Mouse (Mus musculus): ENCODE data around the gene Fam45a.

DNA sequence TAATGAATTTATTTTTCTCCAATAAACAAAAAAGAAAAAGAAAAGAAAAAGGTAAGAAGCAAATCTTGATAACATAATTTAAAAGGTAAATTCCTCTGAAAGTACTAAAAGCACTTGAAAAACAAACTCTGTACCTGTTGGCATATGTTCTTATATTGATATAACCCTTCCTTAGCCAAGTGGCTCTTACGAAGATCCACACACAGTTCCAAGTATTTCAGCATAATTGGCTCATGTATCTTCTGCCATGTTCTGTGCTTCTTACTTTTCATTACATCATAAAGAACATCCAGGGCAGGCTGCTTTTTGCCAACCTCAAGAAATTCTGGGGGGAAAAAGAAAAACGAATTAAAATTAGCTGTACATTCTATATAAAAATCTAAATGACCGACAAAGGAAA lies 29.4 kb upstream of the Fam45a start:
- TF ChIP-seq POLR2A (IDR thresholded peaks at IDR 0.05; ENCODE audit: low read depth, low read length) (no peak), CHD2 (IDR thresholded peaks at IDR 0.05; ENCODE audit: low read length) (no peak), JUN (IDR thresholded peaks at IDR 0.05; ENCODE audit: insufficient read depth, low read depth, low read length) (no peak), SIN3A (IDR thresholded peaks at IDR 0.05; ENCODE audit: low read length) (no peak), ZNF384 (IDR thresholded peaks at IDR 0.05; ENCODE audit: low read depth, low read length) (no peak), MAX (IDR thresholded peaks at IDR 0.05; ENCODE audit: low read length) (no peak), MEF2A (IDR thresholded peaks at IDR 0.05; ENCODE audit: borderline replicate concordance, low read depth, low read length) (no peak)

Data from CH12.LX (cell line).